Mouse (Mus musculus) forebrain, embryonic 15.5 days (tissue): ENCODE results near the gene Chn2. TPM values are rescaled to one million over a fixed set of nuclear protein-coding genes. Genes with fewer than 3 reads are reported as not detected.
A peak's percentile ranks its signal among the peaks of the same experiment; 100 is the strongest.

Source experiments
- ATAC-seq: fragments of 200-750 bp; cut with Nextera tagmentation; replicated peaks from 2 replicates; pipeline ENCODE4 v1.8.0; 2017; ENCODE audit warnings: mild to moderate bottlenecking, moderate TSS enrichment, moderate library complexity
- H3K27ac ChIP-seq: fragments of 300-500 bp; sonication (generic); replicated peaks from 2 replicates; pipeline ENCODE4 v1.5.1; 2015; ENCODE audit warnings: mild to moderate bottlenecking, inconsistent platforms
- H3K27me3 ChIP-seq: fragments of 300-500 bp; sonication (generic); 2 replicates; pipeline ENCODE4 v1.6.1; 2015; ENCODE audit warnings: inconsistent platforms
- H3K36me3 ChIP-seq: fragments of 300-500 bp; sonication (generic); 2 replicates; pipeline ENCODE4 v1.6.1; 2015; ENCODE audit warnings: mild to moderate bottlenecking, inconsistent platforms
- H3K4me1 ChIP-seq: fragments of 300-500 bp; sonication (generic); 2 replicates; pipeline ENCODE4 v1.6.1; 2015; ENCODE audit warnings: inconsistent platforms
- H3K4me2 ChIP-seq: fragments of 300-500 bp; sonication (generic); replicated peaks from 2 replicates; pipeline ENCODE4 v1.6.1; 2015; ENCODE audit warnings: mild to moderate bottlenecking, inconsistent platforms
- H3K4me3 ChIP-seq: fragments of 300-500 bp; sonication (generic); 2 replicates; pipeline ENCODE4 v1.5.1; 2015; ENCODE audit warnings: mild to moderate bottlenecking, inconsistent platforms
- H3K9ac ChIP-seq: fragments of 300-500 bp; sonication (generic); replicated peaks from 2 replicates; pipeline ENCODE4 v1.6.1; 2015; ENCODE audit warnings: mild to moderate bottlenecking, inconsistent platforms
- H3K9me3 ChIP-seq: fragments of 300-500 bp; sonication (generic); 2 replicates; pipeline ENCODE4 v1.6.1; 2016; ENCODE audit warnings: inconsistent platforms
- WGBS: fragments of 180-500 bp; shearing (Covaris S2); methylation state at CpG from one replicate; pipeline ENCODE4 v1.1.7; 2015; ENCODE audit warnings: mixed read lengths; 5-methylcytosine and 5-hydroxymethylcytosine counted together
- polyA plus RNA-seq: library from polyadenylated mRNA; unstranded; fragments of >200 nt; fragmentation: Nextera tagmentation; extraction: Ambion mirVana; gene quantifications from 2 replicates; pipeline ENCODE4 v1.2.1, GENCODE M21; 2015

Chn2 gene
- polyA plus RNA-seq, 1 experiment from 2014 or later: 46.2 TPM

- H3K9me3 ChIP-seq: no peaks in the 10 kb centered on the region
- no peak for ATAC-seq
- no peak overlapping the region for H3K4me2 ChIP-seq
- H3K36me3 ChIP-seq: peaks cover 4% of the 10 kb centered on the region; the same call in 1 of the 2 replicates
- H3K27me3 ChIP-seq: no peaks in the 10 kb centered on the region
- no peak overlapping the region for H3K27ac ChIP-seq
- H3K4me3 ChIP-seq: no peak overlapping the region
- H3K9ac ChIP-seq: no peak overlapping the region
- WGBS: 72% methylated on average over 9 of the region's 9 CpGs
- H3K4me1 ChIP-seq: no peaks in the 10 kb centered on the region
These were observed 202.9 kb downstream of the Chn2 start for GRCm38 (mm10) chr6:54242286-54242685.

- H3K4me2 ChIP-seq: no peak overlapping the region
- no peaks in the 10 kb centered on the region for H3K4me1 ChIP-seq
- H3K9me3 ChIP-seq: no peaks in the 10 kb centered on the region
- no peak overlapping the region for H3K27ac ChIP-seq
- 71% methylated on average over 8 of the region's 8 CpGs for WGBS
- H3K36me3 ChIP-seq: no peaks in the 10 kb centered on the region
- H3K27me3 ChIP-seq: no peaks in the 10 kb centered on the region
- H3K4me3 ChIP-seq: no peak overlapping the region
- no peak for ATAC-seq
- H3K9ac ChIP-seq: no peak overlapping the region
These were observed 209.2 kb downstream of the Chn2 start for GRCm38 (mm10) chr6:54248354-54249252.

- no peak overlapping the region for H3K4me2 ChIP-seq
- H3K27me3 ChIP-seq: no peaks in the 10 kb centered on the region
- H3K36me3 ChIP-seq: no peaks in the 10 kb centered on the region
- no peak overlapping the region for H3K27ac ChIP-seq
- ATAC-seq: no peak
- H3K4me3 ChIP-seq: no peak overlapping the region
- WGBS: 53% methylated on average over 17 of the region's 17 CpGs
- H3K4me1 ChIP-seq: peaks cover 14% of the 10 kb centered on the region
- no peak overlapping the region for H3K9ac ChIP-seq
- no peaks in the 10 kb centered on the region for H3K9me3 ChIP-seq
These were observed 212.2 kb downstream of the Chn2 start for GRCm38 (mm10) chr6:54251401-54252191.

GRCm38 (mm10) chr6:54253206-54253605 lies 213.9 kb downstream of the Chn2 start:
- H3K27ac ChIP-seq: no peak overlapping the region
- H3K27me3 ChIP-seq: no peaks in the 10 kb centered on the region
- H3K4me2 ChIP-seq: no peak overlapping the region
- no peak overlapping the region for H3K4me3 ChIP-seq
- ATAC-seq: no peak
- no peak overlapping the region for H3K9ac ChIP-seq
- peaks cover 14% of the 10 kb centered on the region for H3K4me1 ChIP-seq
- no peaks in the 10 kb centered on the region for H3K36me3 ChIP-seq
- 69% methylated on average over 5 of the region's 5 CpGs for WGBS
- H3K9me3 ChIP-seq: no peaks in the 10 kb centered on the region

GRCm38 (mm10) chr6:54253881-54254280 lies 214.5 kb downstream of the Chn2 start:
- H3K4me1 ChIP-seq: peaks cover 14% of the 10 kb centered on the region
- no peaks in the 10 kb centered on the region for H3K36me3 ChIP-seq
- H3K27ac ChIP-seq: no peak overlapping the region
- no peak for ATAC-seq
- no peak overlapping the region for H3K4me2 ChIP-seq
- 75% methylated on average over 7 of the region's 7 CpGs for WGBS
- H3K4me3 ChIP-seq: no peak overlapping the region
- no peaks in the 10 kb centered on the region for H3K27me3 ChIP-seq
- H3K9me3 ChIP-seq: no peaks in the 10 kb centered on the region
- H3K9ac ChIP-seq: no peak overlapping the region

GRCm38 (mm10) chr6:54254759-54255158 lies 215.4 kb downstream of the Chn2 start:
- no peaks in the 10 kb centered on the region for H3K36me3 ChIP-seq
- ATAC-seq: no peak
- no peak overlapping the region for H3K27ac ChIP-seq
- WGBS: 69% methylated on average over 6 of the region's 6 CpGs
- H3K27me3 ChIP-seq: no peaks in the 10 kb centered on the region
- no peak overlapping the region for H3K4me3 ChIP-seq
- H3K9me3 ChIP-seq: no peaks in the 10 kb centered on the region
- H3K4me2 ChIP-seq: no peak overlapping the region
- H3K9ac ChIP-seq: no peak overlapping the region
- H3K4me1 ChIP-seq: peaks cover 14% of the 10 kb centered on the region

GRCm38 (mm10) chr6:54255321-54255720 lies 216.0 kb downstream of the Chn2 start:
- Histone ChIP-seq H3K4me1 (peaks cover 14% of the 10 kb centered on the region), H3K9me3 (no peaks in the 10 kb centered on the region), H3K27me3 (no peaks in the 10 kb centered on the region), H3K4me2 (no peak overlapping the region), H3K36me3 (no peaks in the 10 kb centered on the region), H3K4me3 (no peak overlapping the region), H3K27ac (no peak overlapping the region), H3K9ac (no peak overlapping the region)
- WGBS: 11% methylated on average over 11 of the region's 11 CpGs
- peak; percentile 64 for ATAC-seq

GRCm38 (mm10) chr6:54256397-54256796 lies 217.0 kb downstream of the Chn2 start:
- Histone ChIP-seq H3K27ac (no peak overlapping the region), H3K27me3 (no peaks in the 10 kb centered on the region), H3K36me3 (no peaks in the 10 kb centered on the region), H3K9ac (no peak overlapping the region), H3K4me2 (no peak overlapping the region), H3K9me3 (no peaks in the 10 kb centered on the region), H3K4me1 (peaks cover 14% of the 10 kb centered on the region), H3K4me3 (no peak overlapping the region)
- no peak for ATAC-seq
- 75% methylated on average over 10 of the region's 10 CpGs for WGBS

- 91% methylated on average over 3 of the region's 3 CpGs for WGBS
- peaks cover 14% of the 10 kb centered on the region for H3K4me1 ChIP-seq
These were observed 218.2 kb downstream of the Chn2 start for GRCm38 (mm10) chr6:54257552-54257951.

GRCm38 (mm10) chr6:54258462-54258861 lies 219.1 kb downstream of the Chn2 start:
- H3K9ac ChIP-seq: no peak overlapping the region
- peaks cover 14% of the 10 kb centered on the region for H3K4me1 ChIP-seq
- H3K36me3 ChIP-seq: no peaks in the 10 kb centered on the region
- no peak overlapping the region for H3K4me2 ChIP-seq
- H3K9me3 ChIP-seq: no peaks in the 10 kb centered on the region
- no peak overlapping the region for H3K4me3 ChIP-seq
- no peak for ATAC-seq
- H3K27me3 ChIP-seq: no peaks in the 10 kb centered on the region
- 82% methylated on average over 5 of the region's 5 CpGs for WGBS
- H3K27ac ChIP-seq: no peak overlapping the region

More at GRCm38 (mm10) chr6:54257552-54257951, 218.2 kb downstream of the Chn2 start:
- no peaks in the 10 kb centered on the region for H3K27me3 ChIP-seq
- H3K4me3 ChIP-seq: no peak overlapping the region
- no peaks in the 10 kb centered on the region for H3K36me3 ChIP-seq
- H3K9ac ChIP-seq: no peak overlapping the region
- no peak for ATAC-seq
- no peak overlapping the region for H3K27ac ChIP-seq
- no peak overlapping the region for H3K4me2 ChIP-seq
- no peaks in the 10 kb centered on the region for H3K9me3 ChIP-seq

- Histone ChIP-seq H3K4me2 (no peak overlapping the region), H3K9ac (no peak overlapping the region), H3K9me3 (no peaks in the 10 kb centered on the region), H3K27me3 (no peaks in the 10 kb centered on the region), H3K4me3 (no peak overlapping the region), H3K27ac (no peak overlapping the region), H3K36me3 (no peaks in the 10 kb centered on the region), H3K4me1 (no peaks in the 10 kb centered on the region)
- 62% methylated on average over 2 of the region's 2 CpGs for WGBS
- no peak for ATAC-seq
These were observed 223.4 kb downstream of the Chn2 start for GRCm38 (mm10) chr6:54262732-54263131.

GRCm38 (mm10) chr6:54263890-54264289 lies 224.5 kb downstream of the Chn2 start:
- no peak for ATAC-seq
- H3K4me3 ChIP-seq: no peak overlapping the region
- H3K27ac ChIP-seq: no peak overlapping the region
- no peaks in the 10 kb centered on the region for H3K27me3 ChIP-seq
- H3K36me3 ChIP-seq: no peaks in the 10 kb centered on the region
- H3K4me2 ChIP-seq: no peak overlapping the region
- no peaks in the 10 kb centered on the region for H3K4me1 ChIP-seq
- H3K9ac ChIP-seq: no peak overlapping the region
- WGBS: 63% methylated on average over 2 of the region's 2 CpGs
- no peaks in the 10 kb centered on the region for H3K9me3 ChIP-seq
